Mouse (Mus musculus) CH12.LX (cell line): ENCODE measurements around the gene Slc37a3.

ENCODE experiments used
- CHD2 ChIP-seq: IDR thresholded peaks from 2 replicates; pipeline ENCODE4 v1.6.1; 2011; ENCODE audit warnings: low read length, improper control_type of control experiment
- CTCF ChIP-seq, 2 experiments: IDR thresholded peaks in 1 of 2; conservative IDR thresholded peaks in 1 of 2; 2 replicates each; pipeline ENCODE4 v1.5.1; 2011 to 2012; ENCODE audit warnings: low read depth in 2 of 2, low read length in 2 of 2, improper control_type of control experiment in 1 of 2, inconsistent platforms in 1 of 2, mild to moderate bottlenecking in 1 of 2, moderate library complexity in 1 of 2
- JUND ChIP-seq: conservative IDR thresholded peaks from 2 replicates; pipeline ENCODE4 v1.6.1; 2011; ENCODE audit warnings: low read depth, low read length, improper control_type of control experiment
- MAX ChIP-seq: IDR thresholded peaks from 2 replicates; pipeline ENCODE4 v1.6.1; 2011; ENCODE audit warnings: low read length, improper control_type of control experiment
- NELFE ChIP-seq: IDR thresholded peaks from 2 replicates; pipeline ENCODE4 v1.6.1; 2011; ENCODE audit warnings: low read depth, low read length, improper control_type of control experiment
- POLR2A ChIP-seq: IDR thresholded peaks from 2 replicates; pipeline ENCODE4 v1.6.1; 2011; ENCODE audit warnings: low read depth, mild to moderate bottlenecking, improper control_type of control experiment, low read length
- UBTF ChIP-seq: IDR thresholded peaks from 2 replicates; pipeline ENCODE4 v1.6.1; 2012; ENCODE audit warnings: low read depth, mild to moderate bottlenecking, inconsistent platforms, low read length, improper control_type of control experiment, moderate library complexity
- ZKSCAN1 ChIP-seq: IDR thresholded peaks from 2 replicates; pipeline ENCODE4 v1.6.1; 2012; ENCODE audit warnings: low read depth, inconsistent platforms, low read length, improper control_type of control experiment, borderline replicate concordance

GRCm38 (mm10) chr6:39423686-39424085, 46.2 kb upstream of the Slc37a3 start:
- TF ChIP-seq CTCF (conservative IDR thresholded peaks at IDR 0.05 in 1 of 2, IDR thresholded peaks at IDR 0.05 in 1 of 2; ENCODE audit: low read depth in 2 of 2, low read length in 2 of 2) (no peak), MAX (no peak), CHD2 (no peak), ZKSCAN1 (no peak), NELFE (no peak), UBTF (no peak), JUND (no peak), POLR2A (no peak)
